Mouse (Mus musculus) cerebellum, postnatal 14 days (tissue): Measurements from ENCODE around the gene Gramd2.
A peak's percentile ranks its signal among the peaks of the same experiment; 100 is the strongest.

ENCODE experiments used
- DNase-seq, 2 experiments: peaks; one replicate each; pipeline ENCODE4 v3.0.0; 2021; ENCODE audit warnings: mixed read lengths in 2 of 2

Gene Gramd2

DNA sequence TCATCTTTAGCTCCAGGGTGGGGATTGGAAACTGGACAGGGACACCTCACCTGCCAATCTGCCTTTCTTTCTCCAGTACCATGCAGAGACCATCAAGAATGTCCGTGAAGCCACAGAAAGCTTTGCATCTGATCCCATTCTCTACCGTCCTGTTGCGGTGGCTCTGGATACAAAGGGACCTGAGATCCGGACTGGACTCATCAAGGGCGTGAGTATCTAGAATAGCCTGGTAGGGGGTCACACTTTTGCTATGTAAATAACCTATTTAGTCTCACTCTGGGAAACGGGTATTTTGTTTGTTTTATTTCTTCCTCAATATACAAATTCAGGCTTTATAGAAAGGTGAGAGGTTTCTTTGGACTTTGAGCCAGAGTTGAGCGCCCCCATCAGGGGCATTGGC is 11.5 kb upstream of the Gramd2 start:
- DNase-seq: no peak

GRCm38 (mm10) chr9:59669172-59669571 is 10.8 kb upstream of the Gramd2 start:
- DNase-seq: no peak

DNA sequence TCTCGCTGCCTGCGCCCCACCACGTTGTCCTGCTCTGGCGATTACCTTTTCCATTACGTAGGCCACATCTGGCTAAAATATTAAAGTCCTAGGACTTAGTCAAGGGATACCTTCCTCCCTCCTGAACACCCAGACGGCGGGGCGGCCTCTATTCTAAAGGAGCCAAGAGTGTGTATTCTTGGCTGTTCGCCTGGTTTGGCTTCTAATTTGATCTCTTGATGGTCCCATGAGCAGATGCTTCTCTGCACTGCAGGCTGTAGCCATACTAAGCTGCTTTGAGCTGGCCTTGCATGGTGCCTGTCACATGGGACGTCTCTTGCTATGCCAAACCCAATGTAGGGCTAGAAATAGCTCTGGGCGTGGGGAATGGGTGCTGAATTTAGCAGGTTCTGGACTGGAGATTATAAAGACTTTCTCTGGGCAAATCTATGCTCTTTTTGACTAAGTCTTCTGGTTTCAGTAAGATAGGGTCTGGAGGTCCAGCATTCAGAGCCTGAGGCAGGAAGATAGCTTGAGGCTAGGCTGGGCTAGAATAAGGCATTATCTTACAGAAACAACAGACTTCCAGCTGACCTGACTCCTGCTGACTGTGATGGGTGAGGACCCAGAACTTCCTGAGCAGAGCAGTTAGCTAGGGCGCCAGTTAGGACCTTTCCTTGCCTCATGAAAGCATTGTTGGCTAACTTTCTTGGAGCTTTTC is 7.6 kb upstream of the Gramd2 start:
- DNase-seq: peak; percentile 40 to 42

DNA sequence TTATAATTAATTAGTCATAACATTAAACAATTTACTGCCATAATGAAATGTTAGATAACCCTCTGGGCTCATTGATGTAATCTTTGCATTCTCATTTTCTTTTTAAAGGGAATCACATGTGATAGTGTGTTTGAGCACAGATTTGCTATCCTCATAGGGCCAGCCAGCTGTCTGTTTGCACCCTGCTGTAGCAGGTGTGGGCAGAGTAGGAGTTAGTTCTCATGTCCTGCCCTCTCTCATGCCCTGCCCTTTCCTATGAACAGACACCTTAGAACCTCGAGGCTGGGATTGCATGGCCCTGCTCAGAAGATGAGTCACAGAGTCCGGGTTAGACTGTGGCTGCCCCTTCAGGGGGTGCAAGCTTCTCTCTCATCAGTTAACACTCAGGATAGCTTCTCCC is 6.5 kb upstream of the Gramd2 start:
- DNase-seq: no peak

- no peak for DNase-seq
Measured at GRCm38 (mm10) chr9:59675598-59675997, 4.3 kb upstream of the Gramd2 start.

- peak; percentile 61 for DNase-seq
Measured at GRCm38 (mm10) chr9:59678313-59678712, 1.6 kb upstream of the Gramd2 start.

DNA sequence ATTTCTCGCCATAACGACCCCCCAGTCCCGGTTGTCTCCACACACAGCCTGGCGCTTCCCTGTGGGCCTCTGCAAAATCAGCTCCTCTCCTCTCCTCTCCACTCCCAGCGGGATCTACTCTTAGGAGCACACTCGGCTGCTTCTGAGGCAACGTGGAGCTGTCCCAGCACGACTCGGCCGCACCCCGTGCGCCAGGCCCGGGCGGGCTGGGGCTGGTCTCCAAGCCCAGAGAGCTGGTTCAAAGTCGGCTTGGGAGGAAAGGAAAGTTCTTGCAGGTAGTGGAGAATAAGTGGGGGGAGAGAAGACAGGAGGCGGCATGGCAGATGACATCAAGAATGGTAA is 561 bp downstream of the Gramd2 start:
- DNase-seq: peak in 1 of 2 experiments; percentile 26

DNA sequence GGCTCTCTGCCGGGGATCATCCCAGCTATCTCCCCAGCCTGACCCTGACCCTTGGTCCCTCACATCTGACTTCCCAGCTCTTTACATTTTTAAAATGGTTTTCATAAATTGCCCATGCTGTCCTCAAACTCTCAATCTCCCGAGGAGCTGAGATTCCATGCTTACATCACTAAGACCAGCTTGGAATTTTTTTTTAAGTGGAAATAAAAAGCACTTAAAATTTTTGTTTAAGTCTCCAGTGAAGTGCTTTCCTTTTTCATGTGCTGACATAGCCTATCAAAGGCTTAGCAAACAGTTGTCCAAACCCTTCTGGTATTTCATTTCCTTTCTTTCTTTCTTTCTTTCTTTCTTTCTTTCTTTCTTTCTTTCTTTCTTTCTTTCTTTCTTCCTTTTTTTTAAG is 4.1 kb downstream of the Gramd2 start:
- DNase-seq: no peak

DNA sequence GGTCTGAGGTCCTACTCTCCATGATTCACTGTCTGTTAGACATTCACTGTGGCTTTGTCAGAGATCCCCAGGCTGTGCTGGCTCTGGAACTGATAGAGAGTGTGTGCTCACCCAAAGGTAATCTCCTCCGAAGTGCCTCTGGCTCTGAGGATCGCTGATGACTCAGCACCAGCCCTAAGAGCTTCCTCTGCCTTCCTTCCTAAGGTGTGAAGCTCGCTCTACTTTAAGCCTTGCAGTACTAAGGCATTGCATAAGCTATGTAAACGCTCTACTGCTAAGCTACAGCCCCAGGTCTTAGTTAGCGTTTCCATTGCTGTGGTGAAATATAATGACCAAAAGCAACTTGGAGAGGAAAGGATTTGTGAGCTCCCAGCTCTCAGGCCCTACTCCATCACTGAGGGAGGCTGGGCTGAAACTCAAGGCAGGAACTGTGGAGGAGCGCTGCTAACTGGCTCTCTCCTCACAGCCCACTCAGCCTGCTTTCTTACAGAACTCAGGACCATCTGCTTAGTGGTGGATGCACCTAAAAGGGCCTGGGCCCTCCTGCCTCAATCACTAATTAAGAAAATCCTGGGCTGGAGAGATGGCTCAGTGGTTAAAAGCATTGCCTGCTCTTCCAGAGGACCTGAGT is 7.6 kb downstream of the Gramd2 start:
- DNase-seq: no peak

GRCm38 (mm10) chr9:59691635-59692094 is 11.7 kb downstream of the Gramd2 start:
- peak; percentile 72 to 83 for DNase-seq

DNA sequence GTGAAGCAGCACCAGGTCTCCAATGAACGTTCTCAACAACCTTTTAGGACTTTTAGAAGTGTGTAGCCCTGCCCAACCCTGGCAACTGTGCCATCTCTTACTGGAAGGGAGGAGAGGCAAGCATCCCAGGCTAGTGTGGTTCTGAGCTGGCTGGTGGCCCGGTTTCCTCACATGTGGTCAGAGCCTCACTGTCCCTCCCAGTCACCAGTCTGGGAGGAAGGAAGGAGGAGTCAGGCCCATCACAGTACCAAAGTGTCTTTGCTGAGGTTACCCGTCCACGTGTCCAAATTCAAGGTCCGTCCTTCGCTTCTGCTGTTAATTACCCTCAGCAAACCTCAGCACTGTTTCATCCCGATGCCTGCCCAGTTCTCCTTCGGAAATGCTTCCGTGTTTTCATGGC is 12.2 kb downstream of the Gramd2 start:
- DNase-seq: peak; percentile 69 to 78

- DNase-seq: no peak
Measured at GRCm38 (mm10) chr9:59694571-59695450, 14.9 kb downstream of the Gramd2 start.

DNA sequence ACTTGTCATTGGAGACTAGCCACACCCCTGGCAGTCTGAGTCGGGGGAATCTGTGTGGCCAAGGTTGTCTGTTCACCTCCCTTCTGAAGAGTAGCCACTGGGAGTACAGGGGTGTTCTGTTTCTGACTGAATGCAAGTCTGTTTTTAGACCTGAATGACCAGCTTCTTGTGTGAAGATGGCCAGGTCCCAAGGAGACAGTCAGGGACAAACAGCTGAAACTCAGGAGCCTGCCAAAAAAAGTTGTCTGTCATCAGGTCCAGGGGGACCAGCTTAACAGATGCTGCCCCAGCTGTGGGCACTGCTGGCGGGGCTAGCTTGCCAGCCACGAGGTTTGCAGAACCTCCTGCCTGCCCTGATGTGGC is 15.5 kb downstream of the Gramd2 start:
- DNase-seq: no peak

- no peak for DNase-seq
Measured at GRCm38 (mm10) chr9:59696381-59696780, 16.4 kb downstream of the Gramd2 start.

GRCm38 (mm10) chr9:59701094-59701493 is 21.1 kb downstream of the Gramd2 start:
- DNase-seq: peak; percentile 29 to 43

DNA sequence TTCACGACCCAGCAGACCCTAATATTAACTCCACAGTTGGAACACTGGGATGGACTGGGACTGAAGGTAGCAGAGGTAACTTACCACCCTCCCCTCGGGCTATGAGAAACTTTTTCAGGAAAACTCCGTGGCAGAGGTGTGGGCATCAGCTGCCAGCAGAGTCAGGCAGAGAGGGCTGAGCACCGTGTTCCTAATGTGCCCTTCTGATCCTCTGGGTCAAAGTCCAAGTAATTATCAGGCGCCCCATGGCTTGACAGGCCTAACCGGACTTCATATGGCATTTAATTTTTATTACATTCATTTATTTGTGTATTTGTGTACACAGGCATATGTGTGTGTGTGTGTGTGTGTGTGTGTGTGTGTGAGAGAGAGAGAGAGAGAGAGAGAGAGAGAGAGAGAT is 23.2 kb downstream of the Gramd2 start:
- no peak for DNase-seq

DNA sequence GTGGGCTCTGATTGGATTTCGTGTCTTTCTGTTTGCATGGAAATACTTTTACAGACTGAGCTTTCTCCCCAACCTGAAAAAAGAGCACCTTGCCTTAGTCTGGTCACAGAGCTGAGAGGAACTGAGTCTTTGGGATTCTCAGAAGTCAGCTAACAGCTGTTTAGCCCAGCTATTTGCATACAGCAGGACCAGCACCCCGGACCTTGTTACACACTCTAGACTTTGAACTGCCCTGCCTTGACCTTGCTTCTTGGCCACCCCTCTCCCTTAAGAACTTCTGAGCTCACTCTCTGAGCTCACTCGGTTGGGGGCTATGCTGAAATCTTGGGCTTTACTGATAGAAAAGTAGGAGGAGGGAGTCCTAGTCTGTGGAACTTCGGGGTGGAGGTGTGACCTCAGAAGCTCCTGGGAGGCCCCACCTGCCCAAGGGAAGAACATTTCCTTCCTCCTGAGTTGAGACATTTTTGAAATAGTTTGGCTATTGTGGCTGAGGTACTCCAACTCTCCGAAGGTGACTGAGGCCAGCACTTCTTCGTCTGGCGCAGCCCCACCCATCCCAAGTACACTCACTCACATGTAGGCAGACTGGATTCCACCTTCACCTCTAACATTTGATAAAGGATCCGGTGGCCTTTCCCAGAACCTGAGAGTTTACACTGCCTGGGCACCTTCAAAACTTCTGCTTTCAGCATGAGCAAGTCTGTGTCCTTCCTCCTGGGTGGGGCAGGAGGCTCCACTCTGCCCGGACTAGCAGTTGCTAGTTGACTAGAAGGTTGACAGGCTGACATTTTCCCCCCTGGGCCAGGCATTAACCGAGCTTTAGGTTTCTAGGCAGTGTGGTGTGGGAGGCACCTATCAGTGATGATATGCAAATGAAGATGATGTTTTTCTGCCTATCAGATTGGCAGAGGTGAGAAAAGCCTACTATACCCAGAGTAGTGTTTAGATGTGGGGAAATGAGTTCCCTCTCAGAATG is 27.2 kb downstream of the Gramd2 start:
- DNase-seq: no peak

- DNase-seq: peak; percentile 48 to 68
Measured at GRCm38 (mm10) chr9:59709225-59709624, 29.3 kb downstream of the Gramd2 start.

DNA sequence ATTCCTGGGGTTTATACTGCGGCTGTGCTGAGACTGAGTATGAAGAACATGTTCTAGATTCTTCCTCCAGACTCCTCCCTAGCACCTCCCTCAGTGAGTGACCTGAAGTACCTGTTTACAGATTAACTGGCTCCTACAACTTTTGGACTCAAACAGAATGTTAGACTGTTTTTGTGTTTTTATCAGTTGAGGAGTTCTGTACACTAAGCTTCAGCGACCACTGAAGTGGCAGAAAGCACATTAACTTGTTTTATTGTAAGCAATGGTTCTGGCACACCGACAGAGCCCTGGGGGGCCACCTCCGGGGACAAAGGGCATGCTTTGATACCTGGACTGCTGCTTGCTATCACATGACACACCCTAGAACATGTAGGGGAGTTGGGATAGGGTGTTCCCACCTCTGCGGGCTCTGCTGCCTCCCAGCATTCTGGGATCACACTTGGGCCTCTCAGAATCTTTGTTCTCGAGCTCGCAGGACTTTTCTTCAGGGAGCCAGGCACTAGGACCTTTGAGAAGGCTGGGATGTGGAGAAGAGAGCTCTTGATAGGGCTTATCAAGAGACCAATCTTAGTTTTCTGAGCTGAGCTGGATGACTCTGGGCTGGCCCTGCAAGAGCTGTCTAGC is 36.4 kb downstream of the Gramd2 start:
- DNase-seq: no peak

- no peak for DNase-seq
Measured at GRCm38 (mm10) chr9:59718237-59718636, 38.3 kb downstream of the Gramd2 start.

GRCm38 (mm10) chr9:59721144-59721543 is 41.2 kb downstream of the Gramd2 start:
- DNase-seq: no peak

DNA sequence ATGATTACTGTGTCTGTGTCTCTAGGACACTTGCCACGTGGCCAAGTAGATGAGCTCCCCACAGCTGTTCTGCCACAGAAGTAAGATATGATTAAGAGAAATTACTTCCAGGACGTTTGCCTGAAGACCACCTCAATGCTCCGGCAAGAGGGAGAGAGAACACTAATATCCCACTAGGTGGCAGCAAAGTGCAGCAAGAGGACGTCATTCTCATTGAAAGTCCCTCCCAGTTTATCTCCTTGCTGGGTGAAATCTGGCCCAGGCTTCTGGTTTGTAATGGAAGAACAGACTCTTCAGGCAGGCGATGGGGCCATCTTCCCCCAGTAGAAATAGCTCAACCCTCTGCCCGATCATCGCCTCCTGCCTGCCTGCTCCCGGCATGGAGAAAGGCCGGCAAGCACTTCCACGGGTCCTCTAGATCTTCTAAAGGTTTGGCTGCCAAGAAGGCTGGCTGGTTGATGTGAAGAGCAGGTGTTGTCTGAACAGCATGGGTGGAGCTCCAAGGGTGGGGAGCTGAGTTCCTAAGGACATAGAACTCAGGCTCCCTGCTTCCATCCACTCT is 43.2 kb downstream of the Gramd2 start:
- DNase-seq: peak; percentile 85 to 86
